26 mouse cellular contexts compared by ENCODE assay signal in genomic region chr6:135177271-135177670, GRCm38 (mm10). TPM values are rescaled to one million over a fixed set of nuclear protein-coding genes. Genes with fewer than 3 reads are reported as not detected.
DNase-seq lines count a peak whose midpoint lies in the region; ATAC-seq and TF ChIP-seq lines count a peak whose summit lies in the region.
"Had no signal": no experiment of that assay in that cellular context is flagged by ENCODE, and none has a peak within 500 bp of the region (broad histone marks: within the 10 kb centered on the region; RNA-seq: fewer than 3 reads in every experiment).

No protein-coding gene starts in this region.

- no peak for TF ChIP-seq EP300 in liver, embryonic 14.5 days (IDR thresholded peaks at IDR 0.05; ENCODE audit: low read depth)
- TF ChIP-seq EP300 in CH12.LX (IDR thresholded peaks at IDR 0.05; ENCODE audit: low read length): no peak

- no peaks in the 10 kb centered on the region for H3K4me1 ChIP-seq in liver, embryonic 14.5 days (replicated peaks; ENCODE audit: control insufficient read depth in 2 of 2, insufficient read depth in 2 of 2, low read length in 1 of 2)
- peaks cover 2 to 43% of the 10 kb centered on the region in 2 experiments; a peak in 2 of 4 replicates for H3K4me1 ChIP-seq in CH12.LX (ENCODE audit: control insufficient read depth in 1 of 2, insufficient read depth in 2 of 2)
- H3K4me1 ChIP-seq: embryonic facial prominence, embryonic 12.5 days; forebrain, embryonic 13.5 days; forebrain, embryonic 15.5 days had no signal

- no peak overlapping the region for H3K4me3 ChIP-seq in liver, embryonic 14.5 days (ENCODE audit: insufficient read depth in 1 of 2, low read depth in 2 of 2, low read length in 2 of 2)
- H3K4me3 ChIP-seq in CH12.LX (replicated peaks in 1 of 3; ENCODE audit: low read depth in 2 of 3, low read length in 2 of 3, poor library complexity in 1 of 3): no peak overlapping the region
- H3K4me3 ChIP-seq: embryonic facial prominence, embryonic 10.5 days; embryonic facial prominence, embryonic 12.5 days; forebrain, embryonic 13.5 days; forebrain, embryonic 15.5 days had no signal

- TF ChIP-seq CTCF in liver, embryonic 14.5 days (IDR thresholded peaks at IDR 0.05; ENCODE audit: low read depth): peak; percentile 15; the same call in 1 of the 2 replicates
- peak in 1 of 2 experiments; percentile 48; a peak in 2 of 4 replicates for TF ChIP-seq CTCF in CH12.LX (conservative IDR thresholded peaks at IDR 0.05 in 1 of 2, IDR thresholded peaks at IDR 0.05 in 1 of 2; ENCODE audit: low read depth in 2 of 2, low read length in 2 of 2)

- no peak for TF ChIP-seq POLR2A in CH12.LX (IDR thresholded peaks at IDR 0.05; ENCODE audit: low read depth, low read length)

- TF ChIP-seq RAD21 in CH12.LX (IDR thresholded peaks at IDR 0.05; ENCODE audit: low read depth, low read length): peak; percentile 27

- no peak overlapping the region for H3K4me2 ChIP-seq in liver, embryonic 14.5 days (ENCODE audit: low read depth)
- no peak overlapping the region for H3K4me2 ChIP-seq in CH12.LX (ENCODE audit: insufficient read depth, low read depth, poor library complexity, severe bottlenecking)
- H3K4me2 ChIP-seq: embryonic facial prominence, embryonic 12.5 days; forebrain, embryonic 13.5 days; forebrain, embryonic 15.5 days had no signal

- dilution Hi-C loops in CH12.LX (cut with MboI; ENCODE audit: extremely low pct_ligation_motif_present, extremely low pct_unique_long_range_greater_than_20kb, low sequenced_read_pairs): no loop called here

- H3K27me3 ChIP-seq in liver, embryonic 14.5 days (ENCODE audit: control insufficient read depth, insufficient read depth, low read length): no peaks in the 10 kb centered on the region; the same call in none of the 2 replicates
- no peaks in the 10 kb centered on the region for H3K27me3 ChIP-seq in CH12.LX (replicated peaks)
- H3K27me3 ChIP-seq: embryonic facial prominence, embryonic 12.5 days; forebrain, embryonic 13.5 days; forebrain, embryonic 15.5 days; Patski had no signal

- no peaks in the 10 kb centered on the region for H3K79me2 ChIP-seq in CH12.LX (replicated peaks; ENCODE audit: control insufficient read depth, extremely low read depth, insufficient read depth, poor library complexity, severe bottlenecking)

- H3K36me3 ChIP-seq in liver, embryonic 14.5 days (replicated peaks; ENCODE audit: control insufficient read depth, insufficient read depth, low read depth): no peaks in the 10 kb centered on the region
- no peaks in the 10 kb centered on the region for H3K36me3 ChIP-seq in CH12.LX (replicated peaks in 1 of 2; ENCODE audit: control insufficient read depth in 1 of 2, insufficient read depth in 1 of 2, low read length in 1 of 2)
- H3K36me3 ChIP-seq: embryonic facial prominence, embryonic 10.5 days; embryonic facial prominence, embryonic 12.5 days; forebrain, embryonic 15.5 days; G1E had no signal

- no peak for ATAC-seq in liver, embryonic 14.5 days (ENCODE audit: insufficient read depth)
- ATAC-seq: CD4-positive, CD25-positive, alpha-beta regulatory T cell, adult 4 months; forebrain, embryonic 13.5 days; forebrain, embryonic 15.5 days; forebrain, postnatal 0 days; Patski had no signal

- no peak overlapping the region for H3K9ac ChIP-seq in liver, embryonic 14.5 days (replicated peaks)
- H3K9ac ChIP-seq in CH12.LX (ENCODE audit: insufficient read depth, low read depth): no peak overlapping the region
- H3K9ac ChIP-seq: embryonic facial prominence, embryonic 12.5 days; forebrain, embryonic 13.5 days; forebrain, embryonic 15.5 days; forebrain, postnatal 0 days had no signal

- no peak overlapping the region for H3K27ac ChIP-seq in liver, embryonic 14.5 days
- H3K27ac ChIP-seq in CH12.LX (ENCODE audit: insufficient read depth, low read depth): no peak overlapping the region
- H3K27ac ChIP-seq: embryonic facial prominence, embryonic 10.5 days; embryonic facial prominence, embryonic 12.5 days; forebrain, embryonic 13.5 days; forebrain, embryonic 15.5 days had no signal

- H3K9me3 ChIP-seq in liver, embryonic 14.5 days (ENCODE audit: control insufficient read depth, low read length): no peaks in the 10 kb centered on the region
- H3K9me3 ChIP-seq in CH12.LX (replicated peaks; ENCODE audit: low read length): peaks cover 8% of the 10 kb centered on the region
- H3K9me3 ChIP-seq: embryonic facial prominence, embryonic 10.5 days; embryonic facial prominence, embryonic 12.5 days; forebrain, embryonic 13.5 days; forebrain, embryonic 15.5 days had no signal

- no peak for DNase-seq in liver, embryonic 14.5 days (ENCODE audit: low read depth in 3 of 3, low spot score in 3 of 3)
- no peak for DNase-seq in liver
- peak; percentile 39 for DNase-seq in CH12.LX (ENCODE audit: extremely low read depth)
- DNase-seq in ZHBTc4 (ENCODE audit: low read depth, low spot score): peak; percentile 50
- no peak for DNase-seq in cerebellum, adult 11 months
- no peak for DNase-seq in testis, postnatal 14 days (ENCODE audit: low spot score)
- DNase-seq: adrenal gland, adult 2 months; adrenal gland, postnatal 10 days; adrenal gland, postnatal 25 days; B cell, adult 2 months; cerebellum, adult 11-12 months; cerebellum, adult 2 months; cerebellum, adult 9-10 months; cerebellum, postnatal 10 days; cerebellum, postnatal 25 days; forebrain, postnatal 0 days had no signal

- in situ Hi-C loops in CH12.LX (cut with MboI; ENCODE audit: low pct_ligation_motif_present, low pct_unique_long_range_greater_than_20kb, low sequenced_read_pairs): loop anchor here (10.0 kb wide), 1 partner anchor 188 kb away; the partner anchor contains the start of gene Emp1

TF ChIP-seq in CH12.LX, 34 proteins besides CTCF, POLR2A, EP300 and RAD21:
- no peak for TF ChIP-seq ELF1 (IDR thresholded peaks at IDR 0.05; ENCODE audit: low read depth, low read length)
- TF ChIP-seq NRF1 (IDR thresholded peaks at IDR 0.05; ENCODE audit: low read depth, low read length): no peak
- TF ChIP-seq MAFK (IDR thresholded peaks at IDR 0.05; ENCODE audit: insufficient replicate concordance, low read length): peak; percentile 53; the same call in 1 of the 2 replicates
TF ChIP-seq in CH12.LX: peak in this region for 1.

RNA-seq across cellular contexts. Expression of gene Fam234b, which starts 20.5 kb away (rescaled TPM):
- polyA plus RNA-seq in liver, embryonic 14.5 days (2012; rRNA removed): 18.7 and 19.1 TPM in 2 replicates
- polyA plus RNA-seq in liver, embryonic 14.5 days (2014; fragmentation: Nextera tagmentation; extraction: Ambion mirVana): 27.8 and 34.9 TPM in 2 replicates
- total RNA-seq in CH12.LX (2012; rRNA removed): 0.04 TPM in 2 replicates
- total RNA-seq in CH12.LX (2014; rRNA removed): 0.20 and 0.23 TPM in 2 replicates
- polyA plus RNA-seq in CH12.LX (2012; ENCODE audit: insufficient read length, low read depth): 0.49 and 0.76 TPM in 2 replicates

RNA-seq across cellular contexts. Expression of gene Hebp1, which starts 20.6 kb away (rescaled TPM):
- 127 and 198 TPM in 2 replicates for polyA plus RNA-seq in liver, embryonic 14.5 days (2012; rRNA removed)
- polyA plus RNA-seq in liver, embryonic 14.5 days (2014; fragmentation: Nextera tagmentation; extraction: Ambion mirVana): 60.1 and 70.2 TPM in 2 replicates
- total RNA-seq in CH12.LX (2012; rRNA removed): not detected in 2 replicates
- total RNA-seq in CH12.LX (2014; rRNA removed): not detected in 2 replicates
- polyA plus RNA-seq in CH12.LX (2012; ENCODE audit: insufficient read length, low read depth): not detected in 2 replicates

RNA-seq across cellular contexts. Expression of gene Gprc5d, which starts 59.2 kb away (rescaled TPM):
- 0.28 and 0.41 TPM in 2 replicates for polyA plus RNA-seq in liver, embryonic 14.5 days (2012; rRNA removed)
- not detected in 2 replicates for polyA plus RNA-seq in liver, embryonic 14.5 days (2014; fragmentation: Nextera tagmentation; extraction: Ambion mirVana)
- total RNA-seq in CH12.LX (2012; rRNA removed) (not detected in 2 replicates), CH12.LX (2014; rRNA removed) (not detected in 2 replicates)
- not detected in 2 replicates for polyA plus RNA-seq in CH12.LX (2012; ENCODE audit: insufficient read length, low read depth)
- total RNA-seq: adrenal gland, adult 2 months; adrenal gland, postnatal 10 days; adrenal gland, postnatal 25 days; adrenal gland, postnatal 4 days; forebrain, postnatal 0 days; G1E had no signal
- polyA plus RNA-seq: adrenal gland, adult 2 months; brain, embryonic 14.5 days; CD4-positive, CD25-positive, alpha-beta regulatory T cell, adult 4 months; embryonic facial prominence, embryonic 10.5 days; embryonic facial prominence, embryonic 12.5 days; forebrain, embryonic 11.5 days; forebrain, embryonic 13.5 days; forebrain, embryonic 15.5 days; G1E; Patski had no signal

Comparison
In these comparisons a context has a peak if more than half of its experiments do, and no peak if none do; other contexts are left out.
1. DNase-seq: peak in CH12.LX (single experiment) and ZHBTc4 (single experiment); none in liver, embryonic 14.5 days (0 of 3), liver (single experiment), cerebellum, adult 11 months (single experiment) and testis, postnatal 14 days (single experiment).
2. RNA of gene Fam234b, which starts 20.5 kb away (polyA plus RNA-seq): 18.7 to 34.9 TPM in liver, embryonic 14.5 days; 0.49 to 0.76 TPM in CH12.LX; every median in the first group is over 10 times any median in the second.
3. RNA of gene Hebp1, which starts 20.6 kb away (polyA plus RNA-seq): 60.1 to 198 TPM in liver, embryonic 14.5 days; not detected in CH12.LX; every median in the first group is over 10 times any median in the second.